Mouse (Mus musculus) layer of hippocampus, postnatal 14 days (tissue): ENCODE data around the gene Sf3b4. TPM values are rescaled to one million over a fixed set of nuclear protein-coding genes. Genes with fewer than 3 reads are reported as not detected.
"Not testable (repeated sequence)": the region's sequence is repeated elsewhere in the genome, so short reads cannot be mapped to it uniquely, and the experiment has no call there.

Source experiments
- DNase-seq, 2 experiments: peaks; one replicate each; pipeline ENCODE4 v3.0.0; 2021 to 2022; ENCODE audit warnings: low spot score in 2 of 2, mixed read lengths in 1 of 2
- microRNA-seq, 2 experiments: library from miRNA; unstranded; fragments of <30 nt; microRNA quantifications; one replicate each; pipeline ENCODE4 v1.2.0; 2021
- total RNA-seq, 2 experiments: library from RNA; stranded (reverse); gene quantifications; 2 replicates each; pipeline ENCODE4 v1.2.3; 2021

The Sf3b4 gene
- total RNA-seq, 2 experiments from 2014 or later = 48.6 to 52.4 TPM

DNA sequence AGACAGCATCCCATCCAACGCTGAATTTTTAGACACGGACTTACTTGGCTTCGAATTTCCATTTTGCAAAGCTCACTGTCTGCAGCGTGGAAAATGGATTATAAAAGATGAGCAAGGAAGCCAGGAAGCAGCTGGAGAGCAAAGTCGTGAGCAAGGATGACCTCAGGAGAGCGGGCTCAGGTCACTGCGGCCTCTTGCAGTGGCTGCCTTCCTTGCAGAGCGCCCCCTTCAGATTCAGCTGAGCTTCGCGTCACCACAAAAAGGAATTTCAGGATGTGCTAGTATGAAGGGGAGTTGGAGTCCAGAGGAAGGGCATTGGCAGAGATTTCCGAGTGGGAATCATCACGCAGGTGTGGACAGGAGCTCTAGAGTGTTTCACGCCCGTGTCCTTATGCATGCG, 37.1 kb downstream of the Sf3b4 start:
- no peak for DNase-seq

DNA sequence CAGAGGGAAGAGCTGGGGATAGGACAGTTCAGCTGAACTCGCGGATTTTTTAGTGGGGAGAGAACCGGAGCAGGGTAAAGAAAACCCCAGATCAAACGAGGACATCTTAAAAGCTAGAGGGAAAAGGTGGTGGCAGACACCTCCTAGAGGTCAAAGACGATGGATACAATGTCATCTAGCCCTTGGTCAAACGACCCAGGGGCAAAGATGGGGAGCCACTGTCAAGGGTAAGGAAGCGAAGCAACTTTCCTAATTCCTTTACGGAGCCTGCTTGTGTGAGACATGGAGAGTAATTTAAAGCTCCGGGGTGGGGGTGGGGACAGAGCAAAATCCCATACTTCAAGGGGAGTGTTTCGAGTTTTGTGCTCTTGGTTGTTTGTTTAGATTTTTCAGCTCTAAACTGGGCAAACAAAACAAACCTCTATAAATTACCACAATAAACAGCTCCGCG, 47.1 kb downstream of the Sf3b4 start:
- no peak for DNase-seq

DNA sequence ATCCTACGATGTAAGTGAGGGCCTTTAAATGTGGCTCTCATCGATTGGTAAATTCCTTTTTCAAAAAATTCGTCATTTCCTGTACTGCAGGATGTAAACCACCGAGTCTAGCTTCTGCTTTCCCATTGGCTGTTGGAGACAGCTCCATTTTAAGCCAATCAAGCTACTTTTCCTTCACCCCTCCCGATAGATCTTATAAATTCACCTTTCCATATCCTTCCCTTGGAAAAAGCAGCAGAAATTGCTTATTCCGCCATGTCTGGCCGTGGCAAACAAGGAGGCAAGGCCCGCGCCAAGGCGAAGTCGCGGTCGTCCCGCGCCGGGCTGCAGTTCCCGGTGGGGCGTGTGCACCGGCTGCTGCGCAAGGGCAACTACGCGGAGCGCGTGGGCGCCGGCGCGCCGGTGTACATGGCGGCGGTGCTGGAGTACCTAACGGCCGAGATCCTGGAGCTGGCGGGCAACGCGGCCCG, 47.6 kb downstream of the Sf3b4 start, which contains the start of the genes Bola1 and Hist2h2ab:
TSS of gene Bola1 (minus strand) at position 49 of the 470 bp plus-strand sequence.
TSS of gene Hist2h2ab (plus strand) at position 205 of the 470 bp plus-strand sequence.
- peak; percentile 86 to 91 for DNase-seq

DNA sequence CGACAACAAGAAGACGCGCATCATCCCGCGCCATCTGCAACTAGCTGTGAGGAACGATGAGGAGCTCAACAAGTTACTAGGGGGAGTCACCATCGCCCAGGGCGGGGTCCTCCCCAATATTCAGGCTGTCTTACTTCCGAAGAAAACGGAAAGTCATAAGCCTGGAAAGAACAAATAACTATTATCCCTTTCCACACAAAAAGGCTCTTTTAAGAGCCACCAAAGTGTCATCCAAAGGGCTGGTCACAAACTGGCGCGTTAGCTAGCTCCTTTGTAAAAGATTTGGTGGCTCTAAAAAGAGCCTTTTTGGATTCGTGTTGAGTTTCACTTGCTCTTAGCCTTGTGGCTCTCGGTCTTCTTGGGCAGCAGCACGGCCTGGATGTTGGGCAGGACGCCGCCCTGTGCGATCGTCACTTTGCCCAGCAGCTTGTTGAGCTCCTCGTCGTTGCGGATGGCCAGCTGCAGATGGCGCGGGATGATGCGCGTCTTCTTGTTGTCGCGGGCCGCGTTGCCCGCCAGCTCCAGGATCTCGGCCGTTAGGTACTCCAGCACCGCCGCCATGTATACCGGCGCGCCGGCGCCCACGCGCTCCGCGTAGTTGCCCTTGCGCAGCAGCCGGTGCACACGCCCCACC, 48.1 kb downstream of the Sf3b4 start:
- DNase-seq = not testable (repeated sequence)

DNA sequence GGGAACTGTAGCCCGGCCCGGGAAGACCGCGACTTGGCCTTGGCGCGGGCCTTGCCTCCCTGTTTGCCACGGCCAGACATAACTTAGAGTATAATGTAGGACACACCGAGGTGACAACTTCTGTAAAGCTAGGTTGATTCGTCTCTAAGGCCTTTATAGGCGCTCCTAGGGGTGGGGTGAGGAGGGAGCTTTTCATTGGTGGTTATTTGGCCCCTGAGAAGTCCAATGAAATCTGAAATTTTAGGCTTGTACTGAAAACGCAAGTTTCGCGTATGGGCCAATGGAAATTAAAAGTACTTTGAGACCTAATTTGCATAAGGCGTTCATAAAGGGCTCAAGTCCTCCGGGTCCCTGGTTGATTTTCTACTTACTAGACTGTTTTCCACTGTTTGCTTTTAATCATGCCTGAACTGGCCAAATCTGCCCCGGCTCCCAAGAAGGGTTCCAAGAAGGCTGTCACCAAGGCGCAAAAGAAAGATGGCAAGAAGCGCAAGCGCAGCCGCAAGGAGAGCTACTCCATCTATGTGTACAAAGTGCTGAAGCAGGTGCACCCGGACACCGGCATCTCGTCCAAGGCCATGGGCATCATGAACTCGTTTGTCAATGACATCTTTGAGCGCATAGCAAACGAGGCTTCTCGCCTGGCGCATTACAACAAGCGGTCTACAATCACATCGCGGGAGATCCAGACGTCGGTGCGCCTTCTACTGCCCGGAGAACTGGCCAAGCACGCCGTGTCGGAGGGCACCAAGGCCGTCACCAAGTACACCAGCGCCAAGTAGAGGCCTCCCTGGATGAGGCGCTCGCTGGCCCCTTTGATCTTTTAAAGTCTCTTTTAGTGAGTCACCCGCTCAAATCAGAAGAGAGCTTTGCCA, 48.9 kb downstream of the Sf3b4 start, which contains the start of the genes Hist2h2ac and Hist2h2be:
TSS of gene Hist2h2ac (minus strand) at position 116 of the 875 bp plus-strand sequence.
TSS of gene Hist2h2be (plus strand) at position 355 of the 875 bp plus-strand sequence.
- peak; percentile 84 to 94 for DNase-seq

DNA sequence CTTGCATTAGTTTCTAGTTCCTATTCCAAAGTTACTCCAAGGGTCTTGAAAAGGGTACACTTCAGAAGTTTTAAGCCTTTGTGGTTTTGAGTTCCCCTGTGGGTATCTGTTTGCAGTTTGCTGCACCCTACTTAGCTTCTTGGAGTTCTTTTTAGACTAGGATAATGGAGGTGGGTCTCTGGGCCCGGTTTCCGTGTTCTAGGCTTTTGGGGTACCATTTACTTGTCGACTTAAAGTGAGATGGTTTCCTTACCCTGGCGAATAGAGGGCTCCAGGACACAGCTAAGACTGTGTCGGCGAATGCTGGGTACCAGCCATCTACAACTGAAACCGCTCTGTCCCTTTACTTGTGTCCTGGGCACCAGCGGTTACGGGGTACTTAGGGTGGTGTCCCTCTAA, 49.5 kb downstream of the Sf3b4 start:
- no peak for DNase-seq

DNA sequence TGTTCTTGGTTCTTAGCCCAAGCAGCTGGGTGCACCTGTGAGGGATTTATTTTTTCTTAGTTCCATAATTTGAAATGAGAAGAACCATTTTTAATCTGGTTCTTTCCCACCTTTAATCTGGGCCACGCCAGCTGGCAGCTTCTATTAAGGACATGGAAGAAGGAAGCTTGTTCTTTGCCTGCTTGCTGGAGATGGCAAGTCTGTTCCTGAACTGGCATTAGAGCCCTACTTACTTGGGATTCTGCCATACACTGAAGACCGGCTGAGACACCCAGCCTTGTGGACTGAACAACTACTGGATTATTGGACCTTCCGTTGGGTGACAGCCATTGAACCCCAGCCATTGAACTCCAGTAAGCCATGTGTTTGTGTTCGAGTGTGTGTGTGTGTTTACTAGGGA, 50.6 kb downstream of the Sf3b4 start:
- DNase-seq = peak in 1 of 2 experiments; percentile 49

DNA sequence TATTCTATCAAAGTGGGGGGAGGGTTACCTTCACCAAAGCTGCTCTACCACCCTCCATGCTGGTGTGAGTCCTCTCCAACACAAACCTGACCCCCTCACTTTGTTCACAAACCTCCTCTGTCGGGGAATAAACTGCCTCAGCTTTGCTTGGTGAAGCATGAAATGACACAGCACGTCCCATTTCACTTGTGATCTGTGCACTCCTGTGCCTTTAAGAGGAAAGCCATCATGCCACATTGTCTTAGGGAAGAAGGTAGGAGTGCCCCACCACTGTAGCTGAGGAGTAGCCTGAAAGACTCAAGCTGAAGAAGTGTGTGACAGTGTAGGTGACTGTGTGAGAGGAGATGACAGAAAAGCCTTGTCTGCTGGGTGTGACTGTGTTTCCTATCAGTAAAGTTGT, 53.3 kb downstream of the Sf3b4 start:
- DNase-seq = no peak

Small RNA genes within 50 kb of the gene (microRNA-seq; reads per million reads assigned to microRNA genes)
- 0 reads per million in 2 experiments for gene Gm44492

Other genes starting within 250 kb of the Sf3b4 start
- gene Anp32e, start 243.1 kb upstream of the Sf3b4 start, total RNA-seq = 100 to 1,000 TPM; 101 TPM
- gene Plekho1, start 176.3 kb upstream of the Sf3b4 start, total RNA-seq = 10 to 100 TPM; 43.7 to 44.5 TPM
- 10 to 100 TPM; 41.1 to 47.8 TPM for gene Vps45, start 113.9 kb upstream of the Sf3b4 start, total RNA-seq
- 10 to 100 TPM; 27.4 to 31.0 TPM for gene Otud7b, start 67.8 kb upstream of the Sf3b4 start, total RNA-seq
- 1 to 10 TPM; 5.8 to 7.8 TPM for gene Mtmr11, start 10.3 kb upstream of the Sf3b4 start, total RNA-seq
- 100 to 1,000 TPM; 360 to 375 TPM for gene Sv2a, start 8.8 kb downstream of the Sf3b4 start, total RNA-seq
- gene Bola1, start 47.4 kb downstream of the Sf3b4 start, total RNA-seq = 10 to 100 TPM; 16.1 to 21.2 TPM
- gene Hist2h2ab, start 47.5 kb downstream of the Sf3b4 start, total RNA-seq = 10 to 100 TPM in 1 of 2 experiments, 1 to 10 TPM in 1; 9.4 to 10.4 TPM
- 10 to 100 TPM; 28.2 to 31.3 TPM for gene Hist2h2ac, start 48.5 kb downstream of the Sf3b4 start, total RNA-seq
- gene Hist2h2be, start 48.8 kb downstream of the Sf3b4 start, total RNA-seq = 1 to 10 TPM; 4.0 to 4.8 TPM
- gene Hist2h3c2, start 66.8 kb downstream of the Sf3b4 start, total RNA-seq = 10 to 100 TPM; 11.3 to 14.7 TPM
- gene Hist2h2aa2, start 67.9 kb downstream of the Sf3b4 start, total RNA-seq = 100 to 1,000 TPM; 248 to 267 TPM
- gene Hist2h2aa1, start 73.2 kb downstream of the Sf3b4 start, total RNA-seq = 1 to 10 TPM; 6.7 to 8.0 TPM
- gene Hist2h3c1, start 74.4 kb downstream of the Sf3b4 start, total RNA-seq = not detected
- 10 to 100 TPM; 25.2 to 29.8 TPM for gene Hist2h4, start 91.0 kb downstream of the Sf3b4 start, total RNA-seq
- gene Hist2h3b, start 96.3 kb downstream of the Sf3b4 start, total RNA-seq = 100 to 1,000 TPM in 1 of 2 experiments, 10 to 100 TPM in 1; 73.5 to 102 TPM
- gene Hist2h2bb, start 97.4 kb downstream of the Sf3b4 start, total RNA-seq = 100 to 1,000 TPM; 133 to 147 TPM
- 1 to 10 TPM; 2.3 to 2.5 TPM for gene Fcgr1, start 121.6 kb downstream of the Sf3b4 start, total RNA-seq